Mouse (Mus musculus) C2C12 (cell line): ENCODE results near the gene Prkg2.

Source experiments
- CEBPB ChIP-seq: IDR thresholded peaks from one replicate; pipeline ENCODE4 v1.6.1; 2011; ENCODE audit warnings: low read depth, mild to moderate bottlenecking, control low read depth, moderate library complexity
- CTCF ChIP-seq: IDR thresholded peaks from one replicate; pipeline ENCODE4 v1.5.1; 2011; ENCODE audit not compliant: control insufficient read depth, insufficient read depth, insufficient read length
- MYOG ChIP-seq: IDR thresholded peaks from one replicate; pipeline ENCODE4 v1.6.1; 2011; ENCODE audit not compliant: control insufficient read depth, insufficient read length; ENCODE audit errors: extremely low read depth
- USF1 ChIP-seq: IDR thresholded peaks from one replicate; pipeline ENCODE4 v1.6.1; 2011; ENCODE audit warnings: low read depth, mild to moderate bottlenecking, control low read depth, moderate library complexity

DNA sequence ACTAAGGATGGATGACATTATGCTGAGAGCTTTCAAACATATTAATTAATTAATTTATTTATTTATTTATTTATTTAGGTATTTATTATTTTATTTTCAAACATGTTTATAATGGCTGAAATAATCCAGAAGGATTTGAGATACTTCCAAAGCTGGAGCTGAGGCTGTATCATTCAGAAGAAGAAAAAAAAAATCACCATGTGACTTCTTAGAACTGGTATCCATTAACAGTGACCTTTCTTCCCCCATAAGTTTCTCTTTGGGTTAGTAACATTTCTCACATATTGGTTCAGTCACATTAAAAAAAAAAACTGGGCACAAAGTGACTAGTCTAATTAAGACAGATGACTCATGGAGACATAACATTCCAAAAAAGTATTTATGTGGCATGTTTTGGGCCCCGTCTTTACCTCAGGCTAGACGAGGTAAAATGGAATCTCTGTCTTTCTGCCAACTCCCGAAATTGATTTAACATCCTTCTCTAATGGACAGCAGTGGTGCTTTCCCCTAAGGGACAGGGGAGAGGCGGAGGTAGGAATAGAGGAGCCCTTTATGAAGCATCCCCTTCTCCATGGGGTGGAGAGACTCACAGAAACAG lies 86.6 kb downstream of the Prkg2 start:
- TF ChIP-seq CTCF (no peak), MYOG (no peak), USF1 (peak; percentile 87), CEBPB (no peak)
